Mouse (Mus musculus): ENCODE measurements at regions not wholly inside any gene's neighbourhood (a gene's known extent, or its start where the extent isn't known, plus 50 kb on each side); places are given as distances from the start of the nearest gene placed in this dataset.

GRCm38 (mm10) chr13:52337936-52338335 lies 193.1 kb downstream of the Diras2 start:
- Histone ChIP-seq H3K9ac (ENCODE audit: low read depth, low read length) (no peak overlapping the region), H3K9me3 (ENCODE audit: control insufficient read depth, low read length) (no peaks in the 10 kb centered on the region), H3K4me2 (ENCODE audit: low read depth, low read length) (no peak overlapping the region), H3K4me3 (ENCODE audit: low read depth, low read length) (no peak overlapping the region), H3K4me1 (ENCODE audit: control insufficient read depth, insufficient read depth, low read length) (no peaks in the 10 kb centered on the region; the same call in 1 of the 2 replicates), H3K36me3 (ENCODE audit: control insufficient read depth, insufficient read depth, low read length) (no peaks in the 10 kb centered on the region), H3K27me3 (replicated peaks; ENCODE audit: control insufficient read depth, insufficient read depth, low read length) (no peaks in the 10 kb centered on the region), H3K27ac (replicated peaks; ENCODE audit: low read depth, low read length) (no peak overlapping the region)
- ATAC-seq (ENCODE audit: low read depth), result no peak
- DNase-seq (ENCODE audit: low spot score), result no peak
- 57% methylated on average over 7 of the region's 7 CpGs for WGBS

- ATAC-seq (ENCODE audit: low read depth), result peak; percentile 70
- Histone ChIP-seq H3K9me3 (ENCODE audit: control insufficient read depth, low read length) (no peaks in the 10 kb centered on the region), H3K9ac (ENCODE audit: low read depth, low read length) (no peak overlapping the region), H3K4me2 (ENCODE audit: low read depth, low read length) (no peak overlapping the region), H3K4me1 (ENCODE audit: control insufficient read depth, insufficient read depth, low read length) (no peaks in the 10 kb centered on the region; the same call in 1 of the 2 replicates), H3K4me3 (ENCODE audit: low read depth, low read length) (no peak overlapping the region), H3K27ac (replicated peaks; ENCODE audit: low read depth, low read length) (no peak overlapping the region), H3K27me3 (replicated peaks; ENCODE audit: control insufficient read depth, insufficient read depth, low read length) (no peaks in the 10 kb centered on the region), H3K36me3 (ENCODE audit: control insufficient read depth, insufficient read depth, low read length) (no peaks in the 10 kb centered on the region)
- 51% methylated on average over 10 of the region's 10 CpGs for whole genome bisulfite sequencing
- DNase-seq (ENCODE audit: low spot score), result no peak
Observed at GRCm38 (mm10) chr13:52339156-52339555, 191.9 kb downstream of the Diras2 start.

GRCm38 (mm10) chr13:52341981-52342380 lies 189.1 kb downstream of the Diras2 start:
- ATAC-seq (ENCODE audit: low read depth), result no peak
- H3K27me3 ChIP-seq (replicated peaks; ENCODE audit: control insufficient read depth, insufficient read depth, low read length), result no peaks in the 10 kb centered on the region
- 76% methylated on average over 8 of the region's 8 CpGs for WGBS

GRCm38 (mm10) chr13:52344383-52344782 lies 186.7 kb downstream of the Diras2 start:
- ATAC-seq (ENCODE audit: low read depth), result no peak

More at GRCm38 (mm10) chr13:52341981-52342380, 189.1 kb downstream of the Diras2 start:
- no peak overlapping the region for H3K4me3 ChIP-seq (ENCODE audit: low read depth, low read length)
- DNase-seq (ENCODE audit: low spot score), result no peak
- no peak overlapping the region for H3K9ac ChIP-seq (ENCODE audit: low read depth, low read length)
- no peaks in the 10 kb centered on the region for H3K9me3 ChIP-seq (ENCODE audit: control insufficient read depth, low read length)
- H3K36me3 ChIP-seq (ENCODE audit: control insufficient read depth, insufficient read depth, low read length), result no peaks in the 10 kb centered on the region
- no peak overlapping the region for H3K27ac ChIP-seq (replicated peaks; ENCODE audit: low read depth, low read length)
- H3K4me1 ChIP-seq (ENCODE audit: control insufficient read depth, insufficient read depth, low read length), result no peaks in the 10 kb centered on the region; the same call in 1 of the 2 replicates
- no peak overlapping the region for H3K4me2 ChIP-seq (ENCODE audit: low read depth, low read length)

GRCm38 (mm10) chr13:52344853-52345252 lies 186.2 kb downstream of the Diras2 start:
- WGBS, result 87% methylated on average over 3 of the region's 3 CpGs
- no peak overlapping the region for H3K9ac ChIP-seq (ENCODE audit: low read depth, low read length)
- H3K9me3 ChIP-seq (ENCODE audit: control insufficient read depth, low read length), result no peaks in the 10 kb centered on the region
- no peaks in the 10 kb centered on the region for H3K4me1 ChIP-seq (ENCODE audit: control insufficient read depth, insufficient read depth, low read length)
- H3K27me3 ChIP-seq (replicated peaks; ENCODE audit: control insufficient read depth, insufficient read depth, low read length), result no peaks in the 10 kb centered on the region
- H3K36me3 ChIP-seq (ENCODE audit: control insufficient read depth, insufficient read depth, low read length), result no peaks in the 10 kb centered on the region
- H3K4me3 ChIP-seq (ENCODE audit: low read depth, low read length), result no peak overlapping the region
- ATAC-seq (ENCODE audit: low read depth) (no peak), DNase-seq (ENCODE audit: low spot score) (no peak)
- no peak overlapping the region for H3K4me2 ChIP-seq (ENCODE audit: low read depth, low read length)
- no peak overlapping the region for H3K27ac ChIP-seq (replicated peaks; ENCODE audit: low read depth, low read length)

More at GRCm38 (mm10) chr13:52344383-52344782, 186.7 kb downstream of the Diras2 start:
- Histone ChIP-seq H3K4me2 (ENCODE audit: low read depth, low read length) (no peak overlapping the region), H3K4me1 (ENCODE audit: control insufficient read depth, insufficient read depth, low read length) (no peaks in the 10 kb centered on the region), H3K9me3 (ENCODE audit: control insufficient read depth, low read length) (no peaks in the 10 kb centered on the region), H3K4me3 (ENCODE audit: low read depth, low read length) (no peak overlapping the region), H3K27ac (replicated peaks; ENCODE audit: low read depth, low read length) (no peak overlapping the region), H3K9ac (ENCODE audit: low read depth, low read length) (no peak overlapping the region), H3K36me3 (ENCODE audit: control insufficient read depth, insufficient read depth, low read length) (no peaks in the 10 kb centered on the region), H3K27me3 (replicated peaks; ENCODE audit: control insufficient read depth, insufficient read depth, low read length) (no peaks in the 10 kb centered on the region)
- DNase-seq (ENCODE audit: low spot score), result no peak
- WGBS, result 86% methylated on average over 1 of the region's 2 CpGs

GRCm38 (mm10) chr13:52345375-52346026 lies 185.6 kb downstream of the Diras2 start:
- Histone ChIP-seq H3K27me3 (replicated peaks; ENCODE audit: control insufficient read depth, insufficient read depth, low read length) (no peaks in the 10 kb centered on the region), H3K4me1 (ENCODE audit: control insufficient read depth, insufficient read depth, low read length) (no peaks in the 10 kb centered on the region), H3K4me2 (ENCODE audit: low read depth, low read length) (no peak overlapping the region), H3K9me3 (ENCODE audit: control insufficient read depth, low read length) (no peaks in the 10 kb centered on the region), H3K27ac (replicated peaks; ENCODE audit: low read depth, low read length) (no peak overlapping the region), H3K9ac (ENCODE audit: low read depth, low read length) (no peak overlapping the region), H3K4me3 (ENCODE audit: low read depth, low read length) (no peak overlapping the region), H3K36me3 (ENCODE audit: control insufficient read depth, insufficient read depth, low read length) (no peaks in the 10 kb centered on the region)
- DNase-seq (ENCODE audit: low spot score) (no peak), ATAC-seq (ENCODE audit: low read depth) (no peak)
- WGBS, result 57% methylated on average over 13 of the region's 13 CpGs

- no peak for ATAC-seq (ENCODE audit: low read depth)
- Histone ChIP-seq H3K9me3 (ENCODE audit: control insufficient read depth, low read length) (no peaks in the 10 kb centered on the region), H3K27ac (replicated peaks; ENCODE audit: low read depth, low read length) (no peak overlapping the region), H3K36me3 (ENCODE audit: control insufficient read depth, insufficient read depth, low read length) (no peaks in the 10 kb centered on the region), H3K9ac (ENCODE audit: low read depth, low read length) (no peak overlapping the region), H3K4me1 (ENCODE audit: control insufficient read depth, insufficient read depth, low read length) (no peaks in the 10 kb centered on the region), H3K4me2 (ENCODE audit: low read depth, low read length) (no peak overlapping the region), H3K4me3 (ENCODE audit: low read depth, low read length) (no peak overlapping the region), H3K27me3 (replicated peaks; ENCODE audit: control insufficient read depth, insufficient read depth, low read length) (no peaks in the 10 kb centered on the region)
- no peak for DNase-seq (ENCODE audit: low spot score)
- WGBS, result 77% methylated on average over 5 of the region's 5 CpGs
Observed at GRCm38 (mm10) chr13:52346027-52346375, 185.1 kb downstream of the Diras2 start.

- no peaks in the 10 kb centered on the region for H3K9me3 ChIP-seq (ENCODE audit: control insufficient read depth, low read length)
- no peaks in the 10 kb centered on the region for H3K27me3 ChIP-seq (replicated peaks; ENCODE audit: control insufficient read depth, insufficient read depth, low read length)
- DNase-seq (ENCODE audit: low spot score), result no peak
- no peaks in the 10 kb centered on the region for H3K4me1 ChIP-seq (ENCODE audit: control insufficient read depth, insufficient read depth, low read length)
- no peak for ATAC-seq (ENCODE audit: low read depth)
- no peaks in the 10 kb centered on the region for H3K36me3 ChIP-seq (ENCODE audit: control insufficient read depth, insufficient read depth, low read length)
- no peak overlapping the region for H3K4me2 ChIP-seq (ENCODE audit: low read depth, low read length)
- H3K27ac ChIP-seq (replicated peaks; ENCODE audit: low read depth, low read length), result no peak overlapping the region
- H3K9ac ChIP-seq (ENCODE audit: low read depth, low read length), result no peak overlapping the region
- no peak overlapping the region for H3K4me3 ChIP-seq (ENCODE audit: low read depth, low read length)
- WGBS, result 38% methylated on average over 2 of the region's 2 CpGs
Observed at GRCm38 (mm10) chr13:52347631-52348030, 183.4 kb downstream of the Diras2 start.

- H3K27me3 ChIP-seq (replicated peaks; ENCODE audit: control insufficient read depth, insufficient read depth, low read length), result no peaks in the 10 kb centered on the region
- 85% methylated on average over 5 of the region's 5 CpGs for WGBS
- DNase-seq (ENCODE audit: low spot score), result no peak
- H3K4me1 ChIP-seq (ENCODE audit: control insufficient read depth, insufficient read depth, low read length), result no peaks in the 10 kb centered on the region
- H3K36me3 ChIP-seq (ENCODE audit: control insufficient read depth, insufficient read depth, low read length), result no peaks in the 10 kb centered on the region
- no peak overlapping the region for H3K4me2 ChIP-seq (ENCODE audit: low read depth, low read length)
- ATAC-seq (ENCODE audit: low read depth), result no peak
- no peaks in the 10 kb centered on the region for H3K9me3 ChIP-seq (ENCODE audit: control insufficient read depth, low read length)
- no peak overlapping the region for H3K27ac ChIP-seq (replicated peaks; ENCODE audit: low read depth, low read length)
- H3K4me3 ChIP-seq (ENCODE audit: low read depth, low read length), result no peak overlapping the region
- H3K9ac ChIP-seq (ENCODE audit: low read depth, low read length), result no peak overlapping the region
Observed at GRCm38 (mm10) chr13:52349606-52350005, 181.5 kb downstream of the Diras2 start.

Data from embryonic facial prominence, embryonic 14.5 days (tissue).